Mouse (Mus musculus) cerebellum, postnatal 14 days (tissue): ENCODE measurements around the gene Tarbp1.

Experiments used
- DNase-seq, 2 experiments: peaks; one replicate each; pipeline ENCODE4 v3.0.0; 2021; ENCODE audit warnings: mixed read lengths in 2 of 2

The Tarbp1 gene

GRCm38 (mm10) chr8:126474299-126475187, at the start of gene Tarbp1:
TSS of gene Tarbp1 (minus strand) at chr8:126475065.
- DNase-seq = peak; percentile 95 to 97

DNA sequence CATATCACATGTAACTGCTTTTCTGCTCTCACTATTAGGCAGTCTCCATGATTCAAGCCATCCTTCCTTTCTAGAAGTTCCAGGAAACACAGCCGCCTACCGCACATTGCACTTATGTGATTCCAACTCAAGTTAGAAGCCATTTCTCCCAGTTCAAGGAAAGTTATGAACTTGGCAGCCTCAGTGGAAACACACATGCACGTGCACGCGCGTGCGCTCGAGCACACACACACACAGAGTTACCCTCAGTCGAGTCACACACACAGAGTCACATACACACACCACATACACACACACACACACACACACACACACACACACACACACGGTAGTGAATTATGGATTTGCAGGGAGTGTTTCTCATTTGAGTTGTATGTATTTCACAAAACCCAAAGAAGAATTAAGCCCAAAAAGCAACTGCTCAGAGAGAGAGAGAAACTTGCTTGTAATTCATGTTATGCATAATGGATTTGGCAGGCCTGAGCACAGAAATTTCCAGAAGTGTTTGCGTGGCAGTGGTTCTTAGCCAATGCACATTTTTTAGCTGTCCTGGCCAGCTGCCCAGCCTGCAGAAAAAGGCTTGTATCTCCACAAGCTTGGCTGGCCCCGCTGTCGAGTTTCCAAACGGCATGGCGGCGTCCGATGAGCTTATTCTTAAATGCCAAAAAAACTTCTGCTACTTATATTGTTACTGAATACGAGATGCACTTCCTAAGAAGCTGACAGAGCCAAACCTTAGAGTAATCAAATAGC, 49.5 kb upstream of the Tarbp1 start:
- DNase-seq = peak; percentile 60 to 68

GRCm38 (mm10) chr8:126523060-126523574, 48.3 kb upstream of the Tarbp1 start:
- DNase-seq = no peak

- no peak for DNase-seq
Measured at GRCm38 (mm10) chr8:126519447-126519975, 44.6 kb upstream of the Tarbp1 start.

- peak; percentile 97 to 99 for DNase-seq
Measured at GRCm38 (mm10) chr8:126516620-126517577, 42.0 kb upstream of the Tarbp1 start.

DNA sequence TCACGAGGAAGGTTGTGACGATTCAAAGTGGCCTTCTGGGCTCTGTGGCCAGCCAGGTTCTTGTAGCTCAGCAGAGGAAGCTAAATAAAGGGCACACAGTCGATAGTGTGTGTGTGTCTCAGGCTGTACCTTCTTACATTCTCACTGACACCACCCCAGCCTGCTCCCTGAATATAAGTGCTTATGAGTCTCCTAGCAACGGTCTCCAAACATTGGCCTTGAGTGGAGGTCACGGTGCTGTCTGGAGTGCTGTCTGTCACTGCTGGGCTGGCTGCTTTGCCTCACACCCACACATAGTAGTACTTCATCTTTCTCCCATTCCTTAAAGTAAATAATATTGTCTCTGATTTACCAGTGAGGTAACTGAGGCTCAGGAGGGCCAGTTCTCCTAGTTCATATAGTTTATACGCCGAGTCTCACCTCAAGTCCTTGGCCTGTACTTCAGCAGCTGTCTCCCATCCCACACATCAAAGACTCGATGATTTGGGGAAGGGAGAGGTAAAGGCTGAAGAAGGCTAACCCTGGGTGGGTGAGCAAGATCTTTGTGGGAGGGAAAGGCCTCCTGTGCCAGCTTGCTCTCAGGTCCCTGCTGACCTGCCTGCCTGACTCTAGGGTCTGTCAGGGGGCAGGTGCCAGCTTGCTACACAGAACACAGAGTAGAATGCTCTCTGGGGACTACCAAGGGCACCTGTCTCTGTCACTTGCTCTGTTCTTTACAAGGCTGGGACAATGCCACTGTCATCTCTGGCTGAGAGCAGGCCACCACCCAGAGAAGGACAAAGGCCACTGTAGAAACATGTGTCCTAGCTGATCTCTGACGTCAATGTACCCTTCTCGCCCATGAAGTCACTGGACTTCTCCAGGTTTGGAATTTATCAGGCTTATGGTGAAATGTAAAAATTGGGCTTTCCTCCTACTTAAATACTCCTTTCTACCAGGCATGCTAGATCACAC, 39.4 kb upstream of the Tarbp1 start:
- DNase-seq = no peak

DNA sequence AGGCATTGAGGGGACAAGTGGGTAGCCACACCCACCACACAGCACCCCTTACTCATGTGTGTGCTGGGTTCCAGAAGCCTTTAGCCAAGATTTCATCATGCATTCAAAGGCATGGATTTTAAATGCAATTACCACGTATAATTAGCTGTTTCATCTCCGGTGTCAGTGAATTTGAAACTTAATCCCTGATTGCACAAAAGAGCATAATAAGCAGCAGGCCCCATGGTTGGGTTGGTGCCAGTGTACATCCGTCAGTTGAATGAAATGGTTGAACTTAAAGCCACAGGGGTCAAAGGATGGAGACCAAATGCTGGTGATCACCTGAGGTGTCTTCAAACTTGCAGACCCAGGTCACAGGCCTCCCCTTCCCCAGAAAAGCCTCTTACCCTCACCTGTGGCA, 36.0 kb upstream of the Tarbp1 start:
- no peak for DNase-seq

DNA sequence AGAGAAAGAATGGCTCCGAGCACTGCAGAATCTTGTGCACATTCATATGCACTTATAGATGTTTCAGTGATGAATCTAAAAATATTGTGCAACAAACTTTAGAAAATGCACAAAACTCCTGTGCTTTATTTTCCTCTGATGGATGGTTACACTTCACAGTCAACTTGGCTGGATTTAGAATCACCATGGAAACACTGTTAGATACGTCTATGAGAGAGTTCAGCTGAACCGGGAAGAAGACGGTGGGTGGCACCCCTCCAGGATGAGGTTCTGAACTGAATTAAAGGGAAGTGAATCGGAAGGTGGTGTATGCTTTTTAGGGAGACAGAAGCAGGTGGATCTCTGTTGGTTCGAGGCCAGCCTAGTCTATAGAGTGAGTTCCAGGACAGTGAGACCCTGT, 34.8 kb upstream of the Tarbp1 start:
- peak; percentile 37 to 53 for DNase-seq

DNA sequence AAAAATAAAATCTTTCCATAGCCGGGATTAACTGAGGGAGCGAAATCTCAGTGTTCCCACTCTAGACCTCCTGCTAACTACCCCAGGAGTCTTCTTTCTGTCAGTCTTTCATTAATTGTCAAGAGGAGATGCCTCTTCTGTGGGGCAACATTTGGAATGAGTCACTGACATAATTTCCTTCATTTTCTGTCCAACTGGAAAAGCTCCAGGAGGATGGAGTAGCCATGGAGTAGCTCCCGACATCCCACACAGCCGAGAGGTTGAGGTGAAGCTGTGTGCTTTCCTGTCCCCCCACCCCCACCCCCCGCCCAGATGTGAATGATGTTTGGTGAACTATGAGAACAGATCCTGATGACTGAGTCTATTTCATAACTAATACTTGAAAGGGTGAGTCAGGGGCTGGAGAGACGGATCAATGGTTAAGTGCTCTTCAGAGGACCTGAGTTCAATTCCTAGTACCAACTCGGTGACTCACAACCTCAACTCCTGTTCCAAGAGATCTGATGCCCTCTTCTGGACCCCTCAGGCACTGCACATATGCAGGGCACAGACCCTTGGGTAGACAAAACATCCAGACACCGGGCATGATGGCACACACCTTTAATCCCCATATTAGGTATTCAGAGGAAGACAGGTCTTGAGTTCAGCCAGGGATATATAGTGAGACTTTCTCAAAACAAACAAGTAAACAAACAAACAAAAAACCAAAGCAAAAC, 34.2 kb upstream of the Tarbp1 start:
- peak in 1 of 2 experiments; percentile 46 for DNase-seq

- DNase-seq = no peak
Measured at GRCm38 (mm10) chr8:126508221-126508620, 33.4 kb upstream of the Tarbp1 start.

DNA sequence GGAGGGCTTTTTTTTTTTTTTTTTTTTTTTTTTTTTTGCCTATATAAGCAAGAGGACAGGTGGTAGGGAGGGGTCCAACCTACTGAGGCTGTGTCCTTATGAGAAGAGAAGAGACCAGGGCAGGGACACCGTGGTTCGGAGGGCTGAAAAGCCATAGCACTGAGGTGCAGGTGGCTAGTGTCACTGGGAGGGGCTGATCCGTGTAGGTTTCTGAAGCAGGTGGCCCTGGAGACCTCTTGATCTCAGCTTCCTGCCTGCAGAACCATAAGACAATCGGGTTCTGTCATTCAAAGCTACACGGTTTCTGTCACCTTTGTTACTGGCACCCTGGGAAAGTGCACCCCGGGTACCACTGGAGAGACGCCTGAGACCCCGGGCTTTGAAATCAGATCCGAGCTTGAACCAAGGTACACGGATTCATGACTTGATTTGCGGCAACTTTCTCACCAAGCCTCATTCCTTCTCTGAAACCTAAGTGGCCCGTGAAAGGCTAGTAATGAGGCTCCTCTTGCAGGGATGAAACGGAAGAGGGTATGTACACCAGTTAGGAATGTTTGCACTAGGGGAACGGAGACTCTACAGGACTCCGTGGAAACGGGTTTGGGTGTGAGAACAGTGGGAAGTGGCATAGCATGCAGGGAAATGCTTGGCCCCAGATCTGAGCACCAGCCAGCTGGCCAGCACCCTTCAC, 29.8 kb upstream of the Tarbp1 start:
- no peak for DNase-seq

- no peak for DNase-seq
Measured at GRCm38 (mm10) chr8:126502722-126503121, 27.9 kb upstream of the Tarbp1 start.

GRCm38 (mm10) chr8:126499371-126499770, 24.5 kb upstream of the Tarbp1 start:
- no peak for DNase-seq

GRCm38 (mm10) chr8:126498465-126498864, 23.6 kb upstream of the Tarbp1 start:
- DNase-seq = peak; percentile 37 to 41

DNA sequence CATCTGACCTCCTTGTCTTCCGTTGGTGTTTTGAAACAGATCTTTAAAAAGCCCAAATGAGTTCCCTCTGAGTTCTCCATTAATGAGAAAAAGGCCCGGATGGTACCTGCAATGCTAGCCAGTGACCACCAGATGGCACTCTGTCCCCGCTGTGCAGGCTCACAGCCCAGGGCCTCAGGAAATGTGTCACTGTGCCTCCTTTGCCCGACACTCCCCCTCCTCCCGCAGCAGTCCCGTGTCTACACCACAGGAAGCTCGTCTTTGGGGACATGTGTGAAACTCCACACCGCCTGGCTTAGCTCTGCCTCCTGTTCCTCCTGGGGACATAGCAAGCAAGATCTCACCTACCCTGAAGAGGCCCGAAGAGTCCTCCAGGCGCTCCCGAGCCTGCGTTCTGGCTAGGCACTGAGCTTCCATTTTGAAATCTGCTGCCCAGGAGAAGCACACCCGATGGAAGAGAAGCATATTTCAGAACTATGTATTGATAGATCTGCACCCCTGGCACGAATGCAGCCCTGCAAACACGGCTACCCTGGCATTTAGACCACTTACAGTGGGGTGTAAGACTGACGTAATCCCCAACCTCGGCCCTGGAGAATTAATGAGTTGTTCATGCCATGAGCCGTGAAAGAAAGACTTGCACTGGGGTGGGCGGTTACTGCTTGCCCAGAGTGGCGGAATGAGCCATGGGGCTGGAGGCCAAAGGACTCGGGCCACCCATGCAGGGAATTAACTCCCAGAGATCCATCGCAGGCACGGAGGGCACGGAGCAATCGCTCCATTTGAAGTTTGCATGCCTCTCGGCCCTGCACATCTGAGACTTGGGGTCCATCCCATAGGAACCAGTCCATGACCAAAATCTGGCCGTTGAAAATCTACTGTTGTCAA, 22.9 kb upstream of the Tarbp1 start:
- peak; percentile 96 for DNase-seq

- DNase-seq = peak in 1 of 2 experiments; percentile 21
Measured at GRCm38 (mm10) chr8:126496915-126497314, 22.1 kb upstream of the Tarbp1 start.

DNA sequence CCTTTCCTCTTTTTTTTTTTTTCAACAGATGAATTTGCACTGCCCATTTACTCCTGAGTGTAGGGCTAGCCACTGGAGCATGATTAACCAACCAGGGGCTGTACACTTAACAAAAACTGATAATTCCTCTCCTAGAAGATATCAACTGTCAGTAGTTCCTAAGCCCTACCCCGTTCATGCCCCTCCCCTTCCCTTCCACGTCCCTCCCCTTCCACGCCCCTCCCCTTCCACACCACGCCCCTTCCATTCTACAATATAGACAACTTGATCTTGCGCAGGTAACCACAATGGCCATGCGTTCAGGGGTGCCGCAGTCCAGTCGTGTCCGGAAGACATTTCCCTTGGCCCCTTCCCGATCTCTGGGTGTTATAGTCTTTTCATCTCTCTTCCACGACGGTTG, 20.6 kb upstream of the Tarbp1 start:
- no peak for DNase-seq
